10 mouse cellular contexts compared by ENCODE assay signal in genomic region chr9:65372449-65372848, GRCm38 (mm10). TPM values are rescaled to one million over a fixed set of nuclear protein-coding genes. Genes with fewer than 3 reads are reported as not detected.
A peak's percentile ranks its signal among the peaks of the same experiment; 100 is the strongest.
DNase-seq lines count a peak whose midpoint lies in the region; ATAC-seq and TF ChIP-seq lines count a peak whose summit lies in the region.
"Had no signal": no experiment of that assay in that cellular context is flagged by ENCODE, and none has a peak within 500 bp of the region (broad histone marks: within the 10 kb centered on the region; RNA-seq: fewer than 3 reads in every experiment).

No protein-coding gene starts in this region.

- H3K27ac ChIP-seq in kidney, embryonic 15.5 days, result no peak overlapping the region
- H3K27ac ChIP-seq in MEL (ENCODE audit: control insufficient read depth, low read depth, low read length), result no peak overlapping the region
- no peak overlapping the region for H3K27ac ChIP-seq in liver, postnatal 0 days (ENCODE audit: low read depth)
- H3K27ac ChIP-seq: embryonic facial prominence, embryonic 12.5 days; hindbrain, embryonic 15.5 days had no signal

- no peak for TF ChIP-seq EP300 in MEL (IDR thresholded peaks at IDR 0.05; ENCODE audit: low read depth in 1 of 2, low read length in 2 of 2)
- no peak for TF ChIP-seq EP300 in liver, postnatal 0 days (IDR thresholded peaks at IDR 0.05; ENCODE audit: low read depth)

- no peaks in the 10 kb centered on the region for H3K27me3 ChIP-seq in kidney, embryonic 15.5 days
- H3K27me3 ChIP-seq in MEL (ENCODE audit: control insufficient read depth in 1 of 2, insufficient read depth in 2 of 2, low read length in 2 of 2), result no peaks in the 10 kb centered on the region
- H3K27me3 ChIP-seq in liver, postnatal 0 days (ENCODE audit: insufficient read depth, low read length), result no peaks in the 10 kb centered on the region
- H3K27me3 ChIP-seq: embryonic facial prominence, embryonic 12.5 days; hindbrain, embryonic 15.5 days had no signal

- H3K4me2 ChIP-seq in kidney, embryonic 15.5 days, result no peak overlapping the region
- H3K4me2 ChIP-seq in liver, postnatal 0 days (ENCODE audit: low read depth, low read length), result no peak overlapping the region
- H3K4me2 ChIP-seq: embryonic facial prominence, embryonic 12.5 days; hindbrain, embryonic 15.5 days had no signal

- 72% methylated on average over 4 of the region's 4 CpGs for WGBS in kidney, embryonic 15.5 days
- 58% methylated on average over 4 of the region's 4 CpGs for WGBS in liver, postnatal 0 days (ENCODE audit: insufficient replicate concordance)

- no peaks in the 10 kb centered on the region for H3K9me3 ChIP-seq in kidney, embryonic 15.5 days (replicated peaks)
- no peaks in the 10 kb centered on the region for H3K9me3 ChIP-seq in MEL (replicated peaks; ENCODE audit: insufficient read depth, low read length)
- no peaks in the 10 kb centered on the region for H3K9me3 ChIP-seq in liver, postnatal 0 days (ENCODE audit: low read length)
- H3K9me3 ChIP-seq: embryonic facial prominence, embryonic 12.5 days; hindbrain, embryonic 15.5 days had no signal

- no peak for ATAC-seq in kidney, embryonic 15.5 days (replicated peaks; ENCODE audit: low FRiP score)
- no peak for ATAC-seq in liver, postnatal 0 days

- TF ChIP-seq CTCF in MEL (IDR thresholded peaks at IDR 0.05 in 2 of 3, conservative IDR thresholded peaks at IDR 0.05 in 1 of 3; ENCODE audit: control insufficient read depth in 1 of 3, insufficient read depth in 1 of 3, low read depth in 2 of 3, low read length in 3 of 3, poor library complexity in 1 of 3, severe bottlenecking in 1 of 3), result peak; percentile 41 to 65 (median 57)
- peak; percentile 68 for TF ChIP-seq CTCF in liver, postnatal 0 days (IDR thresholded peaks at IDR 0.05; ENCODE audit: low read depth)

- TF ChIP-seq RAD21 in MEL (IDR thresholded peaks at IDR 0.05; ENCODE audit: low read depth, low read length), result peak; percentile 57

- no peak overlapping the region for H3K4me3 ChIP-seq in kidney, embryonic 15.5 days (replicated peaks)
- no peak overlapping the region for H3K4me3 ChIP-seq in MEL (ENCODE audit: control insufficient read depth in 1 of 2, insufficient read depth in 1 of 2, low read depth in 2 of 2, low read length in 2 of 2)
- no peak overlapping the region for H3K4me3 ChIP-seq in liver, postnatal 0 days (ENCODE audit: low read depth, low read length)
- H3K4me3 ChIP-seq: embryonic facial prominence, embryonic 12.5 days; hindbrain, embryonic 15.5 days had no signal

- DNase-seq in adrenal gland, postnatal 14 days, result peak; percentile 73
- no peak for DNase-seq in adrenal gland, adult 2 months
- DNase-seq in kidney, adult 9 months, result peak; percentile 59
- DNase-seq in MEL (ENCODE audit: low read depth, low spot score), result peak; percentile 39
- peak; percentile 44 for DNase-seq in liver, postnatal 0 days
- DNase-seq in ovary, postnatal 10 days (ENCODE audit: low spot score), result no peak
- DNase-seq in urinary bladder, postnatal 25 days (ENCODE audit: low spot score), result no peak

- TF ChIP-seq POLR2A in MEL (IDR thresholded peaks at IDR 0.05; ENCODE audit: control insufficient read depth in 1 of 2, insufficient read depth in 1 of 2, low read depth in 1 of 2, low read length in 2 of 2, poor library complexity in 1 of 2), result no peak

- 0 out of 2 replicates have a peak, but pooled peaks cover 6% of the 10 kb centered on the region for H3K36me3 ChIP-seq in kidney, embryonic 15.5 days
- H3K36me3 ChIP-seq in MEL (ENCODE audit: control insufficient read depth in 1 of 2, insufficient read depth in 2 of 2, low read length in 2 of 2), result no peaks in the 10 kb centered on the region
- no peaks in the 10 kb centered on the region for H3K36me3 ChIP-seq in liver, postnatal 0 days (replicated peaks; ENCODE audit: insufficient read depth, low read length)
- H3K36me3 ChIP-seq: embryonic facial prominence, embryonic 12.5 days had no signal

- H3K4me1 ChIP-seq in kidney, embryonic 15.5 days, result no peaks in the 10 kb centered on the region
- no peaks in the 10 kb centered on the region for H3K4me1 ChIP-seq in MEL (ENCODE audit: control insufficient read depth in 1 of 2, insufficient read depth in 2 of 2, low read length in 2 of 2)
- H3K4me1 ChIP-seq in liver, postnatal 0 days (ENCODE audit: insufficient read depth), result no peaks in the 10 kb centered on the region
- H3K4me1 ChIP-seq: embryonic facial prominence, embryonic 12.5 days; hindbrain, embryonic 15.5 days had no signal

- no peak overlapping the region for H3K9ac ChIP-seq in kidney, embryonic 15.5 days
- no peak overlapping the region for H3K9ac ChIP-seq in MEL (ENCODE audit: control insufficient read depth, low read depth, low read length, poor library complexity, severe bottlenecking)
- no peak overlapping the region for H3K9ac ChIP-seq in liver, postnatal 0 days (replicated peaks)
- H3K9ac ChIP-seq: embryonic facial prominence, embryonic 12.5 days; hindbrain, embryonic 15.5 days had no signal

- H3K79me2 ChIP-seq in MEL (ENCODE audit: control insufficient read depth, insufficient read depth, low read length, poor library complexity), result no peaks in the 10 kb centered on the region

TF ChIP-seq in MEL, 35 proteins besides CTCF, POLR2A, EP300 and RAD21:
- TF ChIP-seq ZC3H11A (IDR thresholded peaks at IDR 0.05; ENCODE audit: low read depth, low read length) (peak; percentile 29; the same call in 1 of the 2 replicates), SMC3 (IDR thresholded peaks at IDR 0.05; ENCODE audit: low read depth, low read length) (peak; percentile 44), CHD1 (IDR thresholded peaks at IDR 0.05; ENCODE audit: low read depth, low read length) (no peak), UBTF (IDR thresholded peaks at IDR 0.05; ENCODE audit: borderline replicate concordance, insufficient read depth, low read depth, low read length) (no peak), NELFE (IDR thresholded peaks at IDR 0.05; ENCODE audit: low read depth, low read length) (no peak)
TF ChIP-seq in MEL: peak in this region for 2.

RNA-seq across cellular contexts. Expression of gene Ubap1l, which starts 11.6 kb away (rescaled TPM):
- total RNA-seq in adrenal gland, postnatal 14 days (2021), result 0.52 and 0.53 TPM in 2 replicates
- under 1 TPM; 0.45 to 0.84 TPM for total RNA-seq in adrenal gland, adult 2 months (2021)
- 0.73 and 1.3 TPM in 2 replicates for polyA plus RNA-seq in adrenal gland, adult 2 months (2012; rRNA removed)
- polyA plus RNA-seq in kidney, embryonic 15.5 days (2015; fragmentation: Nextera tagmentation; extraction: Ambion mirVana), result 0.14 and 0.31 TPM in 2 replicates
- not detected in 2 replicates for total RNA-seq in MEL (2012; rRNA removed)
- polyA plus RNA-seq in MEL (2012; ENCODE audit: insufficient read depth in 1 of 2, insufficient read length in 2 of 2, low read depth in 1 of 2, low replicate concordance in 2 of 2, missing spikeins in 1 of 2), result under 1 TPM in 1 of 2 experiments, not detected in 1; 0.08 TPM
- not detected in 2 replicates for polyA plus RNA-seq in liver, postnatal 0 days (2015; fragmentation: Nextera tagmentation; extraction: Ambion mirVana)

RNA-seq across cellular contexts. Expression of gene Kbtbd13, which starts 19.0 kb away (rescaled TPM):
- total RNA-seq in adrenal gland, postnatal 14 days (2021), result 0.26 and 0.63 TPM in 2 replicates
- under 1 TPM in 1 of 2 experiments, not detected in 1; 0.97 TPM for total RNA-seq in adrenal gland, adult 2 months (2021)
- 0.44 and 0.77 TPM in 2 replicates for polyA plus RNA-seq in adrenal gland, adult 2 months (2012; rRNA removed)
- 2.2 TPM in 2 replicates for polyA plus RNA-seq in kidney, embryonic 15.5 days (2015; fragmentation: Nextera tagmentation; extraction: Ambion mirVana)
- total RNA-seq in MEL (2012; rRNA removed), result not detected in 2 replicates
- polyA plus RNA-seq in MEL (2012; ENCODE audit: insufficient read depth in 1 of 2, insufficient read length in 2 of 2, low read depth in 1 of 2, low replicate concordance in 2 of 2, missing spikeins in 1 of 2), result not detected
- polyA plus RNA-seq in liver, postnatal 0 days (2015; fragmentation: Nextera tagmentation; extraction: Ambion mirVana), result 0.09 and 0.11 TPM in 2 replicates

RNA-seq across cellular contexts. Expression of gene Rasl12, which starts 25.9 kb away (rescaled TPM):
- total RNA-seq in adrenal gland, postnatal 14 days (2021), result 31.5 and 37.3 TPM in 2 replicates
- total RNA-seq in adrenal gland, adult 2 months (2021), result 10 to 100 TPM in 1 of 2 experiments, 1 to 10 TPM in 1; 7.5 to 20.4 TPM
- 19.2 and 23.2 TPM in 2 replicates for polyA plus RNA-seq in adrenal gland, adult 2 months (2012; rRNA removed)
- polyA plus RNA-seq in kidney, embryonic 15.5 days (2015; fragmentation: Nextera tagmentation; extraction: Ambion mirVana), result 13.4 and 16.1 TPM in 2 replicates
- 0.10 and 0.12 TPM in 2 replicates for total RNA-seq in MEL (2012; rRNA removed)
- under 1 TPM in 1 of 2 experiments, not detected in 1; 0.19 TPM for polyA plus RNA-seq in MEL (2012; ENCODE audit: insufficient read depth in 1 of 2, insufficient read length in 2 of 2, low read depth in 1 of 2, low replicate concordance in 2 of 2, missing spikeins in 1 of 2)
- polyA plus RNA-seq in liver, postnatal 0 days (2015; fragmentation: Nextera tagmentation; extraction: Ambion mirVana), result 0.08 and 0.17 TPM in 2 replicates

RNA-seq across cellular contexts. Expression of gene Pdcd7, which starts 26.5 kb away (rescaled TPM):
- 15.0 and 18.8 TPM in 2 replicates for total RNA-seq in adrenal gland, postnatal 14 days (2021)
- 10 to 100 TPM; 14.2 to 16.8 TPM for total RNA-seq in adrenal gland, adult 2 months (2021)
- polyA plus RNA-seq in adrenal gland, adult 2 months (2012; rRNA removed), result 22.7 and 31.9 TPM in 2 replicates
- 9.2 and 9.8 TPM in 2 replicates for polyA plus RNA-seq in kidney, embryonic 15.5 days (2015; fragmentation: Nextera tagmentation; extraction: Ambion mirVana)
- 20.3 and 22.8 TPM in 2 replicates for total RNA-seq in MEL (2012; rRNA removed)
- polyA plus RNA-seq in MEL (2012; ENCODE audit: insufficient read depth in 1 of 2, insufficient read length in 2 of 2, low read depth in 1 of 2, low replicate concordance in 2 of 2, missing spikeins in 1 of 2), result 10 to 100 TPM in 1 of 2 experiments, not detected in 1; 34.5 TPM
- 4.0 and 4.4 TPM in 2 replicates for polyA plus RNA-seq in liver, postnatal 0 days (2015; fragmentation: Nextera tagmentation; extraction: Ambion mirVana)

RNA-seq across cellular contexts. Expression of gene Slc51b, which starts 50.3 kb away (rescaled TPM):
- not detected in 2 replicates for total RNA-seq in adrenal gland, postnatal 14 days (2021)
- total RNA-seq in adrenal gland, adult 2 months (2021), result under 1 TPM in 1 of 2 experiments, not detected in 1; 0.43 TPM
- polyA plus RNA-seq in adrenal gland, adult 2 months (2012; rRNA removed), result not detected in 2 replicates
- polyA plus RNA-seq in kidney, embryonic 15.5 days (2015; fragmentation: Nextera tagmentation; extraction: Ambion mirVana), result 3.1 and 4.3 TPM in 2 replicates
- total RNA-seq in MEL (2012; rRNA removed), result not detected in 2 replicates
- not detected for polyA plus RNA-seq in MEL (2012; ENCODE audit: insufficient read depth in 1 of 2, insufficient read length in 2 of 2, low read depth in 1 of 2, low replicate concordance in 2 of 2, missing spikeins in 1 of 2)
- polyA plus RNA-seq in liver, postnatal 0 days (2015; fragmentation: Nextera tagmentation; extraction: Ambion mirVana), result 15.1 and 17.0 TPM in 2 replicates
- polyA plus RNA-seq: embryonic facial prominence, embryonic 12.5 days; hindbrain, embryonic 15.5 days had no signal

Comparison
In these comparisons a context has a peak if more than half of its experiments do, and no peak if none do; other contexts are left out.
1. DNase-seq: peak in adrenal gland, postnatal 14 days (single experiment), kidney, adult 9 months (single experiment), MEL (single experiment) and liver, postnatal 0 days (single experiment); none in adrenal gland, adult 2 months (single experiment), ovary, postnatal 10 days (single experiment) and urinary bladder, postnatal 25 days (single experiment).
2. RNA of gene Rasl12, which starts 25.9 kb away (polyA plus RNA-seq): 19.2 to 23.2 TPM in adrenal gland, adult 2 months and 13.4 to 16.1 TPM in kidney, embryonic 15.5 days; 0.19 TPM in MEL and 0.08 to 0.17 TPM in liver, postnatal 0 days; every median in the first group is over 10 times any median in the second.